Mouse (Mus musculus) inflammation-experienced regulatory T-cells, adult 6 months (primary cell): Measurements from ENCODE around the gene Evl. TPM values are rescaled to one million over a fixed set of nuclear protein-coding genes. Genes with fewer than 3 reads are reported as not detected.

Source experiments
- ATAC-seq: one replicate; pipeline ENCODE4 v1.8.0; 2017
- polyA plus RNA-seq, 3 experiments: library from polyadenylated mRNA; unstranded; fragments of 100-300 nt; shearing (Covaris generic); gene quantifications; one replicate each; pipeline ENCODE4 v1.2.1; 2017

The Evl gene
- polyA plus RNA-seq, 3 experiments from 2014 or later = 124 to 306 (median 304) TPM

DNA sequence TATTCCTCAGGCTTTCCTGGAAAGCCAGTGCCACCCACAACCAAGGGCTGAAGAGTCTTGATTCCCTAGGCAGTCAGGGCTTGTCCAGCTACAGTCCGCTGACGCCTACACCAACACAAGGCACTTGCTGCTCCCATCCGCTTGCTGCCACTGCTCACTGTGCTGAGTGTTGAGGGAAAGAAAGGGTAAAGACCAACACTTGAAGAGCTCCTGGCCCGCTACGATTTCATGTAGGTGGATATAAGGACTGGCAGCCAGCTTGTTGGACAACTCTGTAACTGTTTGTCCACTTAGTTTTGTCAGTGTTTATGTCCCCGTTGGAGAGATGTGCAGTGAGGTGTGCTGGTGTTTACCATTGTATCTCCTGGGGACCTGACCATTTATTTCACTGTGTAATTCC is 38.3 kb downstream of the Evl start:
- ATAC-seq = no peak

DNA sequence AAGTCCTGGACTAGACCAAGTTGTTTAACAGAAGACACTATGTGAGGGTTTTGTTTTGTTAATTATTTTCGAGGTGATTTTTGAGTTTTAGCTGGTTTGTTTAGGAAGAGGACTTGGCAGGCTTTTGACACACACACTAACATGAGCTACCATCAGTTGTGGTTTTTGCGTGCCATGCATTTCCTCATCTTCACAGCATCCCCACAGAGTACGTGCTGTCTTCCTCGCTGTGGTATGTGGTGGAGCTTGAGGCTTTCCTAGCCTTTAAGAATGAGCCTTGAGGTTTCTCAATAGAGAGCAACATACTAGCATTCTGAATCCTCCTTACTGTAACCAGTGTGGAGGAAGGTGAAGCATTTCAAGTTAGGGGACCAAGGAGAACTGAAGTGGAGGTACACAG is 46.3 kb downstream of the Evl start:
- no peak for ATAC-seq

DNA sequence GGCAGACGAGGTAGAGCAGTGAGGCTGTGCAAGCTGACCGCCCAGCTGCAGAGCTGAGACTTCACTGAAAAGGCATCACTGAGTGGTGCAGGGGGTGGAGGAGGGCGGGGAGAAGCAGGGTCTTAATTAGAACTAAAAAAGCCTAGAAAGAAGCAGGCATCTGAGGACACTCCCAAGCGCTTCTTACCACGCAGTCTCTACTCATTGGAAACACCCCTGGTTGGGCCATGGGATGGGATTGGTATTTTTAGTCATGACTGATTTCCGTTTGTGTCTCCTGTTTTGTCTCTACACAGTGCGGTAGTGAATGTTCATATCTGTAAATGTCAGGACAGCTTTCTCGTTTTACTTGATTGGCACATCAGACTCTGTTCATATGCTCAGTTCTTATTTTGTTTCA is 46.8 kb downstream of the Evl start:
- ATAC-seq = no peak

DNA sequence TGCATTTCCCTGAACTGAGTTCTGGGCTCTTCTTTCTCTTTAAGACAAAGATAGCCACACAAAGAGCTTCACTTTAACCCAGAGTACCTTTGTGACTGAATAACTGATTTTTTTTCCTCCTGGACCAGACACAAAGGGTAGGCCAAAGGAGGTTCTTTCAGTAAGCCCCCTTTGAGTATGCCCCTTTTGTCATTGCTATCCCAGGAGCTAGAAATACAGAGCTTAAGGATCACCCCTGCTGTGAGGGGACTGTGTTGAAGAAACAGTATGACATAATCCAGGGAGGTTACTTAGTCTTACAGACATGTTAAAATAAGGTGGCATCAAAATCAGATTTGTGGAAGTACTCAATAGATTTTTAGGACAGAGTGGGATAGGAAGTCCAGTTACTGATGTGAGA is 50.0 kb downstream of the Evl start:
- no peak for ATAC-seq

DNA sequence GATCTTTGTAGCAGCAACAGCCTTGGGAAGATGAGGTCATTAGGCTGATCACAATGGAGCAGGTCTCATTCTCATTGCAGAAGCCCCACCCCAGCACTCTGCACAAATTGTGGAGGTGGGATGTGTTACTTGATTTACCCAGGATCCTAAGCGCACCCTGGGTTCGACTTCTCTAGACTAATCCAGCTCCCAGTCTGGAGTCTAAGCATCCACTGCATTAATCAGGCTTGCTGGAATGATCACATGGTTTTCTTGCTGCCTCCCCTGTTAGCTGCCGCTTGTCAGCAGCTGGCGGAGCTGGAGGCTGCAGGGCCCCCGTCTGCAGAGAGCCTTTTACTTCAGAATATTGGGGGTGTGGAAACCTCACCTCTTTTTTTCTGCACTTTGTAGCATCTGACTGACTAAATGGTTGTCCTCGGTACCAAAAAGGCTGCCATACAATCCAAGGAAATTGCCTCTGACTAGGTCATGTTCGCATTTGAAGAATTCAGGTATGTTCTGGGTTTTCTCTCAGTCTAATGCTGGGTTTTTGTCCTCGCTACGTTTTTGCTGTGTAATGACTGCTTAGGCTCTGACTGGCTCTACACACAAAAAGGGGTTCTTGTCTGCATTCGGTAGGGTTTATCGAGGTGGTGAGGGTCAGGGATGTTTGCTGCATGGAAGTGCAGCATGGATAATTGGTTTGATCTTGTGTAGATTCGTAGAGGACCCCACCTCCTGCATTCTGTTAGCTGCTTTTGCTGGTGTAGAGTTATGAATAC is 51.2 kb downstream of the Evl start:
- ATAC-seq = no peak

DNA sequence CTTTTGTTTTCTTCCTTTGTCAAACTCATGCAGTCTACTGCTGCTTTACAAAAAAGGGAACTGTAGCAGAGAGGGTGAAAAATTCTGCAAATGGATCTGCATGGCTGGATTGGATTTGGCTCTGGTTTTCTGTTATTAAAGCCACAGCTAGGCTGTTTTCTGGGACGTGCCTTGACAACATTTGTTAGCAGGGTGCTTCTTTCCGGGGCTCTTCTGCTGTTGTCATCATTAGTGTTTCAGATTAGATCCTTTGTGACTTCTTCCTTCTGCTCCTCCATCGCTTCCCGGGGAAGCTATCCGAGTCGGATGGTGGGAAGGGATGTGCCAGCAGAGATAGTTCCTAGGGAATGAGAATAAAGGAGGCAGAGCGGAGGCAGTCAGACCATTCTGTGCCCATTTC is 51.8 kb downstream of the Evl start:
- ATAC-seq = no peak

DNA sequence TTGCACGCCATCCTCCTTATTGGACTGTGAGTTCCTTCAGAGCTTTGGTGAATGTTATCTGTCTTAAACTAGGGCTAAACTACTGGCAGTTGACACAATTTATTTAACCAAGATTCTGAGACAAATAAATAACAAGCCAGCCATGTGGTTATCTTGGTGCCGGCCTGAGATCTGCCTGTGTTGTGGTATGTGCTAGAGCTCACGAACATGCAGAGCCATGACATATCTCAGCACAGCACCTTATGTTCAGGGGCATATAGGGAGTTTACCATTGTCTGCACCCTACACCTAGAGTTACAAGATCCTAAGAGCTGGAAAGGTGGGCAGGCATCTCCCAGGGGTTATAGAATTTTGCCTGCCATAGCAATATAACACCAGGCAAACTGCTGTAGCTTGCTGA is 54.9 kb downstream of the Evl start:
- ATAC-seq = no peak

DNA sequence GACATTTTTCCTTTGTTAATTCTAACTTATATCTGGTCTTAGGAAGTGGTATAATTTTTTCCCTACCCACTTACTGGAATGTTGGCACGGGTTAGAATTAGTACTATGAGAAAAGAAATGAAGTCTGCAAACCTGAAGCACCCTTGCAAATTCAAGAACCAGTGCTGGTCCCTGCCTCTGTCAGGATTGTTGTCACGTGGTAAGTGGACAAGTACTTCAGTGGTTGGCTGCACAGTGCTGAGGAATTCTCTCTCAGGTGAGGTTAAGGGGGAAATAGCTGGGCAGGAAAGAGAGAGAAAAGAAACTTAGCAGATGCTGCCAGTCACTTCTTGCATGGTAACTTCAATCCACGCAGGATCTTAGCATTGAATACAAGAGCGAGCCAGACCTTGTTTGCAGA is 55.7 kb downstream of the Evl start:
- ATAC-seq = no peak

DNA sequence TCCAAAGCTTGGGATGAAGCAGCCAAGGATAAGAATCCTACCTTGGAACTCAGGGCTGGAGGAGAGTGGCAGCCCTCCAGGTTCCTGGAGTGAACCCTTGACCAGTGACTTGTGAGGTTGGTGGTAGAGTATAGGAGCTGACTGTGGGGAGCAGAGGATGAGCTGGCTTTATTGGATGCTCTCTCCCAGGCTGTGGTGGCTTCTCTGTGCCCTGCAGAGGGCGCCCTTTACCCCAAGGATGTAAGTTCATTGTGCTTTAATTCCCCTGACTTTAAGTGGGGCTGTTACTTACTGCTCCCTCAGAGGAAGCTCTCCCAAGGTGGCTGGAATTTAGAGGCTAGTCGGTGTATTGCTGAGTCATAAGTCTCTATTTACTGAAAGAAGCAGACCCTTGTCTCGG is 58.6 kb downstream of the Evl start:
- peak; percentile 86 for ATAC-seq

DNA sequence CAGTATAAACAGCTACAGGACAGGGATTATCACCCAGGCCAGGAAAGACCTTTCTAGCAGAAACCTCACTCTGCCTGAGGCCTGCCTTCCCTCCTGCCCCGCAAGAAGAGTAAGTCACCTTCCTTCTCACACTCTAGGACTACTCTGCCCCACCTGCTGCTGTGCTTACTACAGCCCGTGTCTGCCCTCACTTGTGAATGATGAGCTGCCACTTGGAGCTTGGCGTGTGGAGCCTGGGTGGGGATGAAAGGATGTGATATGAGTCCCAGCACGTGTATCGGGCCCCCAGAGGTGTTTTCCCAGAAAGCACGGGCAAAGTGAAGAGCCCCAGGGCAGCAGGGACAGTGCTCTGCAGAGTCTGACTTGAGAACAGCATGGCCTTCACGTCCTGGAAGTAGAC is 63.0 kb downstream of the Evl start:
- ATAC-seq = no peak

DNA sequence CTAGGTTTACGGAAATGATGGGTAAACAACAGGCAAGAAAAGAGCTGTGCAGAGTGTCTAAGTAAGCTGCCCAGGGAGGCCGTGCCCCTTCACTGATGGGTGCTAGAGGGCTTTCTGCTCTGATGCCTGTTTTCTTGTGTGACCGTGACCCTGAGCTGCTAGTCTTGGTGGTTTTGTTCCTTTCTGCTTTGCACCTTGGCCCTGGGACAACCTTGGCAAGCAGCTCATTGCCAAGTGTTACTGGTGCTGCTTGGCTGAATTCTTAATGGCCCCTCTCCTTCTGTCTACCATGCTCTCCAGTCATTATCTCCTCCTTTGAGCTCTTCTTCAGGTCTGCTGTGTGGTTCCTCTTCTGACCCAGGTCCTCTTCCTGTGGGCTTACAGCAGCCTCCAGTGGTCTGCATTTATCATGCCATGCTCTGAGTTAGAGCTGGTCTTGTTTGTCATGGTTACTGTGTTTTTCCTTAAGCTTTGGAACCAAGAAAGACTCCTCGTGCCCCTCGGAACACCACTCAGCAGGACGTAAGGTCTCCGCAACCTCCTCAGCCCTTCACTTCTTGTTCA is 65.4 kb downstream of the Evl start:
- no peak for ATAC-seq

DNA sequence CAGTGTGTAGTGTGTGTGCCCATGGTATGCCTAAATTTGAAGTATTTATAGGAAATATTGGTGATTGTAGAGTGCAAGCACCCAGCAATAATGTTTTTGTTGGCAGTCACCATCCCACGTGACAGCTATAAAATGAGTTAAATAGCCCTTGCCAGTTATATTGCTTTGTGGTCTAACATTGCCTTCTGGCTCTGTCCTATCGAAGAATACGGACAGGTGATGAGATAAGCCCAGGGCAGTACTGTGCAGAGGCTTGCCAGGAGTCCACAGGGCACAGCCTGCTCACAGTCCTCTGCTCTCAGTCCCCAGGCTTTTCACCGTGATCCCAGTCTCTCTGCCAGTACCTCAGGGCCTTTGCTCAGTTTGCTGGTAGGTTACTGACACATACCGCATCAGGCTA is 67.9 kb downstream of the Evl start:
- no peak for ATAC-seq

DNA sequence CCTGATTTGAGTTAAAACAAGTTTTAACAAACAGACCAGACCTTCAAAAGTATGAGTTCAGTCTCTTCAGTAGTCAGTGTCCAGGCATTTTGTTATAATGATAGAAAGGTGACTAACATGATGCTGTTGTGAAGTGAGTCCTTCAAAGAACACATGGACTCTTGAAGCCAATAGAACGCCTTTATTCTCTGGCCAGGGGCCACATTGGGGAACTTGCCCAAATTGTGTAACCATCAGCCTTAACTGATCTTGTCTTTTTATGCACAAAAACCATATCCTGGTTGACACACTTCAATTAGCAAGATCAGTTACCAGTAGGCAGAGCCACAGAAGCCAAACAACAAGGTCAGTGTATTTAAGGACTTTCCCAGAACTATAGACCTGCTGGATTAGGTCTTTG is 75.0 kb downstream of the Evl start:
- no peak for ATAC-seq

DNA sequence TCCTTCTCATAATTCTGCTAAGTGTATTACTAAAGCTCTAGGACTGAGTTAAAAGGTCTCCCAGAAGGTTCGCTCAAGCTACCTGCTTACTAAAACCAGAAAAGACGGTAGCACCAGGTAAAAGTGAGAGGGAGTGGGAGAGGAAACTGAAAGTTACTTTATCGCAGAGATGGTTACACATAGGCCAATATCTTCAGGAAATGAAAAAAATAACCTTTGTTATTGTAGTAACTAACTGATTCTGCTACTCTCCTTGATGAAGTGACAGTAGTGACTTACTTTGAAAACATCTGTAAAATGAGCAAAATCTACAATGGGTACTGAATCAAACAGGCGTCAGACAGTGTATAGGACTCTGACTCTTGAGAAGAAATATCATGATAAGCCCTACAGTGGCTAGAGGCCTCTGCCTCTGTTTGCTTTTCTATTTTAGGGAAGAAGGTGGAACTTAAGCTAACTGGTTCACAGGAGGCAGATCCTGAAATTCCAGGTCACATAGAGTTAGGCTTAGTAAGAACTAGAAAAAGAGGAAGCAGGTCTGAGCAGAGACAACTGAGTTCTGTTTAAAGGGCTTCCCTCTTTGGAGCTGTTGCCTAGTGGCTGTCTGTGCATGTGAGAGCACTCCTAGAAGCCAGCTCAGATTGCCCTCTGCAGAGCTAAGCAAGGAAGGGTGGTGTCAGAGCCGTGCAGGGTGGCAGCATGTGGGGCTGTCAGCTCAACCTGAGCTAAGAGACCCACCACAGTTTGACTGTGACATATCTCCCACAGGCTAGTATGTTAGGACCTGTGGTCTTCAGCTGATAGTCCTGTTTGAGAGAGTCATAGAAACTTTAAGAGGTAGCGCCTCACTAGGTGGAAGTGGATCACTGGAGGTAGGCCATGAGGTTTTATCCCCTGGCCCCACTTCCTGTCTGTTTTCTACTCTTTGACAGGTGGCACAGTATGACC is 76.5 kb downstream of the Evl start:
- ATAC-seq = peak; percentile 61

DNA sequence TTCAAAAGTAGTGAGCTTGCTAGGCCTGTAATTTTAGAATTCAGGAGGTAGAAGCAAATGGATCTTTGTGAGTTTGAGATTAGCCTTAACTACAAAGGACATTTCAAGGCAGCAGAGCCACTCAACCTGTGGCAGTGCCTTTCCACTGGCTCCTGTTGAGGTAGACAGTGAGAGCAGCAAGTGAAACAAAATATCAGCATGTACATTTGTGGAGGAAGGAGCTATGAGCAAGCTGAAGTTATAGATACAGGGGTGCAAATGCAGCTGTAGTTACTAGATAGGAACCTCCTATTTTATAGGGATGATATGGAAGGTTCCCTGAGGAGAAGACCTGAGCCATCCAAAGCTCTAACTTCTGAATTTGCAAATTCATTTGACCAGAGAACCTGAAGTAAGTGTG is 78.0 kb downstream of the Evl start:
- no peak for ATAC-seq

DNA sequence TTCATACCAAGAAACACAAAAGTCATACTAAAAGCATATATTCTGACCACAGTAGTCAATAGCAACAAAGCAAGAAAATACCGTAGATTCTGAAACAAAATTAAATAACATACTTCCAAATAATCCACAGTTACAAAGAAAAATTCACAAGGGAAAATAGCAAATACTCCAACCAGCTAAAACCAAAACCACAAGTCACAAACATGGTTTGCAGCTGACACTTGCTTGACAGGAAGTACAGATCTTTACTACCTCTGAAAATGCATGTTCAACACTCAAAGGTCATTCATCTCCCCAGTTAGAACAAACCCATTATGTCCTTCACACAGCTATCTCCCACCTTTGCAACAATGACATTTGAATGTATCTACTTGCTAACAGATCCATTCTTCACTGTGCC is 79.5 kb downstream of the Evl start:
- ATAC-seq = peak; percentile 18

DNA sequence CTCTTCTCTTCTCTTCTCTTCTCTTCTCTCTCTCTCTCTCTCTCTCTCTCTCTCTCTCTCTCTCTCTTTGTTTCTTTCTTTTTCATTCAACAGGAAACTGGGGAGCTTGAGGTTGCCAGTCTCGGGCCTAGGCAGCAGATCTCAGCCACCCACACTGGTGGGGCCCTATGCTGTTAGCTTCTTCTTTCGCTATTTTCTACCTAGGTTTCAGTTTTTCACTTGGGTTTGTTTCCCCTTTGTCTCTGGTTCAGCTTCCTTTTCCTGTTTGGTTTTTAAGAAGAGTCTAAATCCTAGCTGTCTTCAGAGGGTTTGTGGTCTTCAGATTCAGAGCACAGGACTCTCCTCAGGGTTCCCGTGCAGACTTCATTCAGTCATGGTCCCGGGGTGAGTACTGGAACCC is 81.0 kb downstream of the Evl start:
- peak; percentile 65 for ATAC-seq

DNA sequence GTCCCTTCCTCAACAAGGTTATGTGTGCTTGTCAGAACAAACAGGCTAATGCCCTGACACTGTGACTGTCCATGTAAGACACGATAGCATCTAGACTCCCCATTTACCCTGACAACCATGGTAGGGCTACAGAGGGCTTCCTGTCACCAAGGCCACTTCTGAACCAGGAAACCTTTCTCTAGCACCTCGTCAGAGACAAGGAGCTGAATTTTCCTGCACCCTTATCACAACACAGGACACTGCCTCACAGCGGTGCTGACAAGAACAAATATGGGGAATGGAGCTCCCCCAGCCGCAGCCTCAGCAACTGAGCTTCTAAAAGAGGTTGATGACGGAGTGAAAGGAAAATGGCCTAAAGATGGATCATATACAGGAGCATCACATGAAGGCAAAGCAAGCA is 82.9 kb downstream of the Evl start:
- ATAC-seq = no peak

DNA sequence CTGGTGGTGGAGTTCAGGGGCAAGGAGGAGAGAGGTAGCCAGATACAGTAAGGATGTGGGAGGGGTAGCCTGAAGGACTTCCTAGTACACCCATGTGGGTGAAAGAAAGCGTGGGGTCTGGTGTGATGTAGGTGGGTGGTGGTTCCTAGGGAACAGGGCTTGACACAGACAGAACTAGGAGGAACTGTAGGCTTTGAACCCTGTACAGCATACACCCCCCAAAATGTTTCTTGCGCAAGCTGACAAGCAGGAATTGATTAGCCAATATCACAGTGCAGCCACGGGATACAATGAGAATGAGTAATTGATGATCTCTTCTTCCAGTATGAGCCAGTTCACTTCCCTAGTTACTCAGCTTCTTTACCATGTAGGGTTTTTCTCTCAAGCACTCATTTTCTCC is 84.6 kb downstream of the Evl start:
- no peak for ATAC-seq

DNA sequence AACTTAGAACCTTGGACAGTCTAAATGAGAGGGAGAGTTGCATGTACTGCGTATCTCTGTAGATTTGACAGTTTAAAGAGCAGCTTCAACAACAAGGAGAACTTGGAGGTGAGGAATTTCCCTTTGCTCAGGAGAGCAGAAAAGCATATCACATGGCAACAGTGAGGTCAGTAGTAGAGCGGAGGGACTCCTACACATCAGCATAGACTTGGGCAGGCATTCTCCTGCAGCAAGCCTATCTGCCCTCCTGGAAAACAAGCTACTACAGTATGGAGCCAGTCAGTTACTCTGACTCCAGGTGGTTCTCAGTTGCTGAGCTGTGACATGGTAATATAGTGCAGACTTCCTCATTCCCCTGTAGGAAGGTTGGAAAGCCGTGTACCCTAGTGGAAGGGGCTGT is 87.5 kb downstream of the Evl start:
- no peak for ATAC-seq

DNA sequence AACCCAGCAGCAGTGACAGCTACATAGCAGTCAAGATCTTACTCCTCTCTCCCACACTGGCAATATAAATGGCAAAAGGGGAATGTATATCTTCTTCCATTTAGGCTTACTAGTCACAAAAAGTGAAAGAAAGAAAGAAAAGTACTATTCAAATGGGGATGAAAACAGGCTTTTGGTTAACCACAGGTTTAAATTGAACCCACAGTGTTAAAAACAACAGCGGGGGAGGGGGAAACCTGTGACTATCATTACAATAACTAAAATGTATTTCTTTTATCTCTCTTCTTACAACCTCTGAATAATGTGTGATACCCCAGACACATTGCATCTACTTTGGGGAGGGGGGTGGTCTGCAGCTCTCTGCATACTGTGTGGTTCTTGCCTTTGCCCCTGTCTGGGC is 91.7 kb downstream of the Evl start:
- ATAC-seq = peak; percentile 85

DNA sequence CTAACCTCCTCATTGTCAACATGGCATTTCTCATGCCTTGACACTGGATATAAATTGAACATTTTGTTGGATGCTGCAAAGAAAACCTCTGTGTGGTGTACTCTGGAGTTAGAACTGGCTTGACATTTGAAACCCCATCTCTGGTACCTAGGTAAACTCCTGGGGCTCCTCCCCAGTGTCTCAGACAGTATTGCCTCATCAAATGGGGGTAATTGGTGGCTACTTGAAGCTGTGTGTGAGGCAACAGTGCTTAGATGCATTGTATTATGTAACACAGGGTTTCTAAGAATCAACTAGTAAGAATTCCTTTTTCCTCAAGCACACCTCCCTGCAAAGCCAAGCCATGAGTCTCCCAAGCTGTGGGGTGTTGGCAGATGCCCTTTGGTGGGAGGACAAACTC is 93.3 kb downstream of the Evl start:
- no peak for ATAC-seq

DNA sequence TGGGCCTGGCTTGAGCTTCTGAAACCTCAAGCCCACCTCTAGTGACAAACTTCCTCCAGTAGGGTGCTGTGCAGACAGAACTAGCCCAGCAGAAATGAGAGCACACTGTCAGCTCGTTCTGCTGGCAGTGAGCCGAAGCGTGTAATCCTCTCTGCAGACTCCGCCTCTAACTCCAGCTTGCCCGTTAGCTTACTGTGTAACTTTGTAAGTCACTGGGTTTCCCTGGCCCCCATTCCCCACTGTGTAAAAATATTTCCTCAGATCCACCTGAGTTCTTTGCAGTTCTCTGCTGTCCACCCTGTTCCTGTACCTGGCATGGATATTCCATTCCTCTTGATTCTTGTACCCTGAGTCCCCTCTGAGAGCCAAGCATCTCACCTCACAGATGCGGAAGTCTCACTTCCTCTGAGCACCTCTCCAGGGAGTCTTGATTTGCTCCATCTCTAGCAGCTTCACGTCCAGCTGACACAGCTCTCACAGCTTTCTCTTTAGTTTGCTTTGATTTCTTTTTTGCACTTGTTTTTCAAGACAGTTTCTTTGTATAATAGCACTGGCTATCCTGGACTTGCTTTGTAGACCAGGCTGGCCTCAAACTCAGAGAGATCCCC is 96.6 kb downstream of the Evl start:
- ATAC-seq = no peak
